Mouse (Mus musculus) CH12.LX (cell line): ENCODE results near the gene Gas2l1. TPM values are rescaled to one million over a fixed set of nuclear protein-coding genes. Genes with fewer than 3 reads are reported as not detected.

Experiments used
- DNase-seq: peaks from one replicate; pipeline ENCODE4 v3.0.0-alpha.2; 2013; ENCODE audit errors: extremely low read depth
- H3K27ac ChIP-seq: 2 replicates; pipeline ENCODE4 v1.5.1; 2012; ENCODE audit warnings: low read depth, mild to moderate bottlenecking, control low read depth, moderate library complexity; ENCODE audit not compliant: insufficient read depth
- H3K27me3 ChIP-seq: replicated peaks from 2 replicates; pipeline ENCODE3; 2012; ENCODE audit warnings: inconsistent platforms
- H3K36me3 ChIP-seq, 2 experiments: replicated peaks in 1 of 2; 2 replicates each; pipeline versions ENCODE3 to v1.6.1; 2012; ENCODE audit warnings: inconsistent platforms in 1 of 2, low read length in 1 of 2, mild to moderate bottlenecking in 1 of 2, mixed read lengths in 1 of 2, moderate library complexity in 1 of 2; ENCODE audit not compliant: control insufficient read depth in 1 of 2, insufficient read depth in 1 of 2
- H3K4me1 ChIP-seq, 2 experiments: 2 replicates each; pipeline ENCODE4 v1.6.1; 2012; ENCODE audit warnings: inconsistent platforms in 1 of 2, moderate library complexity in 1 of 2; ENCODE audit not compliant: insufficient read depth in 2 of 2, control insufficient read depth in 1 of 2
- H3K4me2 ChIP-seq: 2 replicates; pipeline ENCODE4 v1.6.1; 2012; ENCODE audit warnings: low read depth, mild to moderate bottlenecking, control low read depth; ENCODE audit not compliant: poor library complexity, insufficient read depth, severe bottlenecking
- H3K4me3 ChIP-seq, 3 experiments: fragments of 150-350 bp in 1 of 3; sonication (generic) in 1 of 3; replicated peaks in 1 of 3; 2 replicates each; pipeline versions ENCODE3 to v1.5.1; 2011 to 2012; ENCODE audit warnings: low read depth in 2 of 3, low read length in 2 of 3, mild to moderate bottlenecking in 2 of 3, moderate library complexity in 2 of 3, control low read depth in 1 of 3, improper control_type of control experiment in 1 of 3, inconsistent platforms in 1 of 3, mixed read lengths in 1 of 3; ENCODE audit not compliant: poor library complexity in 1 of 3
- H3K79me2 ChIP-seq: replicated peaks from 2 replicates; pipeline ENCODE4 v1.6.1; 2012; ENCODE audit warnings: mild to moderate bottlenecking, moderate library complexity; ENCODE audit not compliant: control insufficient read depth, poor library complexity, insufficient read depth, severe bottlenecking; ENCODE audit errors: extremely low read depth
- H3K9ac ChIP-seq: 2 replicates; pipeline ENCODE4 v1.6.1; 2012; ENCODE audit warnings: low read depth, mild to moderate bottlenecking, control low read depth, moderate library complexity; ENCODE audit not compliant: insufficient read depth
- H3K9me3 ChIP-seq: replicated peaks from 2 replicates; pipeline ENCODE3; 2012; ENCODE audit warnings: low read length, inconsistent platforms, mixed read lengths
- BHLHE40 ChIP-seq: IDR thresholded peaks from 2 replicates; pipeline ENCODE4 v1.6.1; 2011; ENCODE audit warnings: mild to moderate bottlenecking, low read depth, low read length, improper control_type of control experiment
- CHD1 ChIP-seq: IDR thresholded peaks from 2 replicates; pipeline ENCODE4 v1.6.1; 2012; ENCODE audit warnings: low read depth, low read length, improper control_type of control experiment, inconsistent platforms
- ELF1 ChIP-seq: IDR thresholded peaks from 2 replicates; pipeline ENCODE4 v1.6.1; 2014; ENCODE audit warnings: low read depth, mild to moderate bottlenecking, inconsistent platforms, low read length, improper control_type of control experiment
- ETS1 ChIP-seq: conservative IDR thresholded peaks from 2 replicates; pipeline ENCODE4 v1.6.1; 2012; ENCODE audit warnings: low read depth, mild to moderate bottlenecking, inconsistent platforms, low read length, improper control_type of control experiment, moderate library complexity
- GABPA ChIP-seq: IDR thresholded peaks from 2 replicates; pipeline ENCODE4 v1.6.1; 2012; ENCODE audit warnings: low read depth, low read length, improper control_type of control experiment, inconsistent platforms; ENCODE audit not compliant: insufficient replicate concordance
- IRF4 ChIP-seq: IDR thresholded peaks from 2 replicates; pipeline ENCODE4 v1.6.1; 2014; ENCODE audit warnings: low read depth, mild to moderate bottlenecking, inconsistent platforms, low read length, improper control_type of control experiment
- JUND ChIP-seq: conservative IDR thresholded peaks from 2 replicates; pipeline ENCODE4 v1.6.1; 2011; ENCODE audit warnings: low read depth, low read length, improper control_type of control experiment
- MAZ ChIP-seq: IDR thresholded peaks from 2 replicates; pipeline ENCODE4 v1.6.1; 2012; ENCODE audit warnings: low read depth, mild to moderate bottlenecking, inconsistent platforms, low read length, improper control_type of control experiment, moderate library complexity
- MYC ChIP-seq: IDR thresholded peaks from 2 replicates; pipeline ENCODE4 v1.6.1; 2011; ENCODE audit warnings: low read depth, mild to moderate bottlenecking, improper control_type of control experiment, low read length
- PAX5 ChIP-seq: IDR thresholded peaks from 2 replicates; pipeline ENCODE4 v1.6.1; 2012; ENCODE audit warnings: low read length, inconsistent platforms, mixed read lengths
- POLR2AphosphoS2 ChIP-seq: IDR thresholded peaks from 2 replicates; pipeline ENCODE4 v1.6.1; 2011; ENCODE audit warnings: low read depth, low read length, improper control_type of control experiment
- RCOR1 ChIP-seq: conservative IDR thresholded peaks from 2 replicates; pipeline ENCODE4 v1.6.1; 2012; ENCODE audit warnings: low read depth, mild to moderate bottlenecking, inconsistent platforms, low read length, improper control_type of control experiment
- USF1 ChIP-seq: IDR thresholded peaks from 2 replicates; pipeline ENCODE4 v1.6.1; 2014; ENCODE audit warnings: low read depth, mild to moderate bottlenecking, inconsistent platforms, low read length, improper control_type of control experiment
- USF2 ChIP-seq: conservative IDR thresholded peaks from 2 replicates; pipeline ENCODE4 v1.6.1; 2011; ENCODE audit warnings: low read depth, low read length, improper control_type of control experiment
- dilution Hi-C: fragments of 300-500 bp; cut with MboI; formaldehyde crosslinking; loops from 2 replicates; pipeline ENCODE4 v1.14.3; 2020; ENCODE audit warnings: low sequenced_read_pairs; ENCODE audit not compliant: extremely low pct_unique_long_range_greater_than_20kb, extremely low pct_ligation_motif_present
- in situ Hi-C: fragments of 300-500 bp; cut with MboI; formaldehyde crosslinking; loops from 3 replicates; pipeline ENCODE4 v1.14.3; 2019; ENCODE audit warnings: low sequenced_read_pairs, low pct_ligation_motif_present, low pct_unique_long_range_greater_than_20kb, mixed read lengths
- polyA plus RNA-seq: library from polyadenylated mRNA; unstranded; fragments of >175 nt; gene quantifications from 2 replicates; pipeline ENCODE4 v1.2.1, GENCODE M21; 2012; ENCODE audit warnings: low read depth; ENCODE audit not compliant: insufficient read length
- total RNA-seq, 2 experiments: library from RNA; depleted of rRNA; stranded (reverse); fragments of 300-350 nt in 1 of 2; fragments of >200 nt in 1 of 2; gene quantifications; 2 replicates each; pipeline ENCODE4 v1.2.3; 2012 to 2014

Gas2l1 gene
- total and polyA plus RNA-seq, 3 experiments: 3.3 to 12.5 (median 8.8) TPM

DNA sequence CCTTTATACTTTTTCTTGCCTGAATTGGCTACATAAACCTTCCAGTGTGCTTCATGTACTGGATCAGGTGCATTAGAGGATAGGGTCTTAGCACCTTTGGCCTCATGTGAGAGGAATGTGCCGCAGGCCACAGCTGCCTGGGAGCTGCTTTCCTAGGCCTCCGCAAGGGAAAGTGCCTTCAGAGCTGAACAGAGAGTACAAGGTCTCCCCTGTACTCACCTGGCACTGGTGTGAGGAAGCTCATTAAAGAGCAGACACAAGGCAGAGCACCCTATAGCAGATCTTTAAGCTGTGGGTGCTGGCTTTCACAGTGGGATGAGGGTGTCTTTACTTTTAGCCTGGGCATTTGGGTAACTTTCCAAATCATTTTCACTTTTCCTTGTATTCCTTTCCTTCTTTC, 59.6 kb downstream of the Gas2l1 start:
- no peaks in the 10 kb centered on the region for H3K79me2 ChIP-seq
- no peaks in the 10 kb centered on the region for H3K27me3 ChIP-seq
- peaks cover 6 to 38% of the 10 kb centered on the region in 2 experiments for H3K36me3 ChIP-seq
- H3K9ac ChIP-seq: no peak overlapping the region
- no peak overlapping the region for H3K4me3 ChIP-seq
- dilution Hi-C loops (no loop called here), in situ Hi-C loops (no loop called here)
- DNase-seq: no peak
- no peaks in the 10 kb centered on the region for H3K9me3 ChIP-seq
- H3K27ac ChIP-seq: no peak overlapping the region
- TF ChIP-seq PAX5: no peak
- TF ChIP-seq MAZ: no peak
- no peak for TF ChIP-seq MYC
- no peak for TF ChIP-seq ETS1
- TF ChIP-seq IRF4: no peak
- no peak for TF ChIP-seq POLR2AphosphoS2
- no peak for TF ChIP-seq GABPA
- TF ChIP-seq ELF1: no peak
- TF ChIP-seq JUND: no peak
- no peak for TF ChIP-seq USF1
- no peak for TF ChIP-seq CHD1
- TF ChIP-seq USF2: no peak
- no peak for TF ChIP-seq RCOR1
- TF ChIP-seq BHLHE40: no peak
- no peak overlapping the region for H3K4me2 ChIP-seq
- peaks cover 3 to 31% of the 10 kb centered on the region in 2 experiments; a peak in 3 of 4 replicates for H3K4me1 ChIP-seq

Other genes with a start within 250 kb of the Gas2l1 start
- gene Nf2, start 215.8 kb downstream of the Gas2l1 start, total RNA-seq (2012; rRNA removed): 45.2 and 53.6 TPM in 2 replicates
- gene Nf2, start 215.8 kb downstream of the Gas2l1 start, total RNA-seq (2014; rRNA removed): 50.7 and 54.7 TPM in 2 replicates
- gene Nf2, start 215.8 kb downstream of the Gas2l1 start, polyA plus RNA-seq: 103 and 108 TPM in 2 replicates
- 50.7 and 53.5 TPM in 2 replicates for gene Nipsnap1, start 191.4 kb downstream of the Gas2l1 start, total RNA-seq (2012; rRNA removed)
- 77.6 and 79.3 TPM in 2 replicates for gene Nipsnap1, start 191.4 kb downstream of the Gas2l1 start, total RNA-seq (2014; rRNA removed)
- gene Nipsnap1, start 191.4 kb downstream of the Gas2l1 start, polyA plus RNA-seq: 94.0 and 97.9 TPM in 2 replicates
- gene Thoc5, start 170.0 kb downstream of the Gas2l1 start, total RNA-seq (2012; rRNA removed): 62.7 and 81.5 TPM in 2 replicates
- 35.2 and 37.7 TPM in 2 replicates for gene Thoc5, start 170.0 kb downstream of the Gas2l1 start, total RNA-seq (2014; rRNA removed)
- 83.8 and 86.0 TPM in 2 replicates for gene Thoc5, start 170.0 kb downstream of the Gas2l1 start, polyA plus RNA-seq
- not detected in 2 replicates for gene Nefh, start 117.3 kb downstream of the Gas2l1 start, total RNA-seq (2012; rRNA removed)
- not detected in 2 replicates for gene Nefh, start 117.3 kb downstream of the Gas2l1 start, total RNA-seq (2014; rRNA removed)
- gene Nefh, start 117.3 kb downstream of the Gas2l1 start, polyA plus RNA-seq: 0.06 and 0.08 TPM in 2 replicates
- gene Ap1b1, start 78.5 kb downstream of the Gas2l1 start, total RNA-seq (2012; rRNA removed): 43.8 and 44.2 TPM in 2 replicates
- 31.2 and 38.6 TPM in 2 replicates for gene Ap1b1, start 78.5 kb downstream of the Gas2l1 start, total RNA-seq (2014; rRNA removed)
- gene Ap1b1, start 78.5 kb downstream of the Gas2l1 start, polyA plus RNA-seq: 51.5 and 57.8 TPM in 2 replicates
- 6.5 and 9.1 TPM in 2 replicates for gene Rasl10a, start 7.2 kb downstream of the Gas2l1 start, total RNA-seq (2012; rRNA removed)
- gene Rasl10a, start 7.2 kb downstream of the Gas2l1 start, total RNA-seq (2014; rRNA removed): 2.1 and 3.0 TPM in 2 replicates
- 6.3 and 7.5 TPM in 2 replicates for gene Rasl10a, start 7.2 kb downstream of the Gas2l1 start, polyA plus RNA-seq
- 16.8 and 17.0 TPM in 2 replicates for gene Rhbdd3, start 33.6 kb upstream of the Gas2l1 start, total RNA-seq (2012; rRNA removed)
- gene Rhbdd3, start 33.6 kb upstream of the Gas2l1 start, total RNA-seq (2014; rRNA removed): 11.6 and 15.0 TPM in 2 replicates
- 16.0 and 20.6 TPM in 2 replicates for gene Rhbdd3, start 33.6 kb upstream of the Gas2l1 start, polyA plus RNA-seq
- 399 and 425 TPM in 2 replicates for gene Ewsr1, start 33.9 kb upstream of the Gas2l1 start, total RNA-seq (2012; rRNA removed)
- 418 and 428 TPM in 2 replicates for gene Ewsr1, start 33.9 kb upstream of the Gas2l1 start, total RNA-seq (2014; rRNA removed)
- 1,159 and 1,267 TPM in 2 replicates for gene Ewsr1, start 33.9 kb upstream of the Gas2l1 start, polyA plus RNA-seq
- 0.13 TPM in 1 of 2 replicates, not detected in the other for gene Emid1, start 86.9 kb upstream of the Gas2l1 start, total RNA-seq (2012; rRNA removed)
- gene Emid1, start 86.9 kb upstream of the Gas2l1 start, total RNA-seq (2014; rRNA removed): not detected in 2 replicates
- gene Emid1, start 86.9 kb upstream of the Gas2l1 start, polyA plus RNA-seq: not detected in 2 replicates
- gene Kremen1, start 196.2 kb upstream of the Gas2l1 start, total RNA-seq (2012; rRNA removed): 9.9 and 11.8 TPM in 2 replicates
- 4.4 and 5.0 TPM in 2 replicates for gene Kremen1, start 196.2 kb upstream of the Gas2l1 start, total RNA-seq (2014; rRNA removed)
- 6.9 and 7.3 TPM in 2 replicates for gene Kremen1, start 196.2 kb upstream of the Gas2l1 start, polyA plus RNA-seq